Mouse (Mus musculus): ENCODE measurements around the gene Camk2d.

GRCm38 (mm10) chr3:126699740-126700139, 103.6 kb downstream of the Camk2d start:
- TF ChIP-seq CTCF (IDR thresholded peaks at IDR 0.05; ENCODE audit: control insufficient read depth, insufficient read depth, insufficient replicate concordance, low read depth, low read length): no peak
- no peak for TF ChIP-seq POLR2A (IDR thresholded peaks at IDR 0.05; ENCODE audit: control insufficient read depth, low read depth, low read length)
